Mouse (Mus musculus) B cell, adult 62 days (primary cell): ENCODE data around the gene Exoc5. TPM values are rescaled to one million over a fixed set of nuclear protein-coding genes. Genes with fewer than 3 reads are reported as not detected.

ENCODE experiments used
- total RNA-seq: library from RNA; stranded (reverse); gene quantifications from 4 replicates; pipeline ENCODE4 v1.2.4, GENCODE M21; 2023

Gene Exoc5
- total RNA-seq, result 48.6 to 53.8 TPM (median 50.6 TPM) in 4 replicates

GRCm38 (mm10) chr14:49066274-49066823 is at the start of gene Exoc5:
Exoc5 (minus strand) TSS chr14:49066653.

GRCm38 (mm10) chr14:49065529-49066273 is 752 bp downstream of the Exoc5 start, which contains the start of gene Ap5m1:
Ap5m1 (plus strand) TSS chr14:49066097.

Other genes with a start within 250 kb of the Exoc5 start
- gene Ap5m1, start 556 bp downstream of the Exoc5 start, total RNA-seq, result 21.3 to 29.4 TPM (median 25.1 TPM) in 4 replicates
- 42.0 to 48.7 TPM (median 44.7 TPM) in 4 replicates for gene Naa30, start 105.6 kb upstream of the Exoc5 start, total RNA-seq
- not detected in 4 replicates for gene ccdc198, start 178.8 kb upstream of the Exoc5 start, total RNA-seq